Mouse (Mus musculus): ENCODE measurements around the gene Gtf3a.

DNA sequence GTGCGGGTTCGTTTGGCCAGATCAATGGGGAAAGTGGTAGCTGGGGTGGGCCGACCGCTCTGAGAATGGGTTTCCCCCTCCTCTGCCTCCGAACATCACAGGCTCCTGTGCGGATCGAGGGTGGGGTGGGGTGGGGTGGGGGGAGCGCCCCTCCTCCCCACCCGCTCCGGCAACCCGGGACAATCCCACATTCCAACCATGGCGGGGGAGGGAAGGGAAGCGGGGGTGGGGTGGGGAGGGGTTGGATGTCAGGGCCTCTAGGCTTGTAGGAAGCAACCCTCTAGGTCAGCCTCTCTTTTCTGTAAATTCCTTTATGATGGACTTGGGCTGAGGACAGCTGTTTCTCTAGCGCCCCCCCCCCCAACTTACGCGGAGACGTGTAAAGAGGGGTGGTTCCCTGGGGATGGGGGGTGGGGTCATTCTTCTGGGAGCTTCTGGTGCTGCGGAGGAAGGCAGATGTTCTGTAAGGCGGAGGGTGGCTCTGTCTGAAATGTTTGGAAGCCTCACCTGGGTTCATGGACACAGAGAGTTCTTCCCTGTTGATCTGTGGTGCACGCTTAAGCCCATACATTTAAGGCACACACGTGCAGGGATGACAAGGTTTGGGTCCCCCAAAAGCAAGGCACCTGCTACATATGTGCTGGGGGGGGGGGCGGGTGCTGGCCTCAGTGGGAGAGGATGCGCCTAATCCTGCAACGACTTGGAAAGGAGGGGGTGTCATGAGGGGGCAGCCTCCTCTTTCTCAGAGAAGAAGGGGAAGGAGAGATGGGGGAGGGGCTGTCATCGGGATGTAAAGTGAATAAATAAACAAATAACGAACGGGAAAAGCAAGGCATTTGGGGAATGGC is 27.9 kb upstream of the Gtf3a start:
- no peak for TF ChIP-seq FLI1 (IDR thresholded peaks at IDR 0.05; ENCODE audit: low read length)
- no peak for TF ChIP-seq GATA1 (IDR thresholded peaks at IDR 0.05; ENCODE audit: borderline replicate concordance, low read length)

Data from megakaryocyte, embryonic 14.5 days (primary cell).